Mouse (Mus musculus): ENCODE data around the gene Tmem222.

DNA sequence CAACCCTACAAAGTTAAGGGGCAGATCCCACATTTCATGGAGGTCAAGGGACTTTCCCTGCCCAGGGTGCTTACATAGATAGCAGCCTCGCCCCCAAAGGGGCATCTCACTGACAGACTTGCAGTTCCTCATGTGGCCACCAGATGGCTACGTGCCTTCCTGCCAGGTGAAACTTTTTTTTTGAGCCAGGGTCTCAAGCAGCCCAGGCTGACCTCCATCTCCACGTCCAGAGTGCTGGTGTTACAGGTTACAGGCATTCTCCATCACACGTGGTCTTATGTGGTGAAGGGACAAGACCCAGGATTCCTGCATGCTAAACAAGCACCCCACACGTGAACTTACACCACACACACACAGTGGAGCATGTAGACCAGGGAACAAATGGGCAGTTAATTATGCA is 60.0 kb downstream of the Tmem222 start:
- peak; percentile 84 for TF ChIP-seq CTCF (conservative IDR thresholded peaks at IDR 0.05; ENCODE audit: insufficient read depth, insufficient read length, low read depth, low read length)
- no peak for TF ChIP-seq POLR2A (IDR thresholded peaks at IDR 0.05; ENCODE audit: low read depth, low read length)
